Mouse (Mus musculus) T-helper 1 cell (primary cell): ENCODE results near the gene Map10.

ENCODE experiments used
- in situ Hi-C: fragments of 300-600 bp; cut with MboI, MseI; formaldehyde crosslinking; loops from one replicate; pipeline ENCODE4 v1.15.1; 2025; ENCODE audit warnings: high pct_unique_total_duplicates

The Map10 gene

GRCm38 (mm10) chr8:125670420-125670819 lies 802 bp downstream of the Map10 start:
- in situ Hi-C loops, result no loop called here

- in situ Hi-C loops, result no loop called here
Observed at GRCm38 (mm10) chr8:125670906-125671305, 1.3 kb downstream of the Map10 start.

- in situ Hi-C loops, result no loop called here
Observed at GRCm38 (mm10) chr8:125671371-125671770, 1.8 kb downstream of the Map10 start.

GRCm38 (mm10) chr8:125675796-125676195 lies 6.2 kb downstream of the Map10 start:
- in situ Hi-C loops, result no loop called here

DNA sequence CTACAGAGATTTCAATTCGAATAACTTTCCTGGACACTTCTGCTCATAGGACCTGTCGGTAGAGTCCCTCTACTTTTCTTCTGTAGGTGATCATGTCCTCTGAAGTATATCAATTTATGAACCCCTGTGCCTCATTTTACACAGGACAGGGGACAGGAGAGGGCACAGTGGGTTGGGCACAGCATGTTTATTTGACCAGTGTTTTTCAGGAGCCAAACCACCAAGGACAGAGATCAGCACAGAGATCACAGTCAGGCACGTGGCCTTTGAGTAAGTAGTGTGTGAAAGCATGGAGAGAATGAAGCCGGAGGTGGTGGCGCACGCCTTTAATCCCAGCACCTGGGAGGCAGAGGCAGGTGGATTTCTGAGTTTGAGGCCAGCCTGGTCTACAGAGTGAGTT lies 7.9 kb downstream of the Map10 start:
- in situ Hi-C loops, result no loop called here

DNA sequence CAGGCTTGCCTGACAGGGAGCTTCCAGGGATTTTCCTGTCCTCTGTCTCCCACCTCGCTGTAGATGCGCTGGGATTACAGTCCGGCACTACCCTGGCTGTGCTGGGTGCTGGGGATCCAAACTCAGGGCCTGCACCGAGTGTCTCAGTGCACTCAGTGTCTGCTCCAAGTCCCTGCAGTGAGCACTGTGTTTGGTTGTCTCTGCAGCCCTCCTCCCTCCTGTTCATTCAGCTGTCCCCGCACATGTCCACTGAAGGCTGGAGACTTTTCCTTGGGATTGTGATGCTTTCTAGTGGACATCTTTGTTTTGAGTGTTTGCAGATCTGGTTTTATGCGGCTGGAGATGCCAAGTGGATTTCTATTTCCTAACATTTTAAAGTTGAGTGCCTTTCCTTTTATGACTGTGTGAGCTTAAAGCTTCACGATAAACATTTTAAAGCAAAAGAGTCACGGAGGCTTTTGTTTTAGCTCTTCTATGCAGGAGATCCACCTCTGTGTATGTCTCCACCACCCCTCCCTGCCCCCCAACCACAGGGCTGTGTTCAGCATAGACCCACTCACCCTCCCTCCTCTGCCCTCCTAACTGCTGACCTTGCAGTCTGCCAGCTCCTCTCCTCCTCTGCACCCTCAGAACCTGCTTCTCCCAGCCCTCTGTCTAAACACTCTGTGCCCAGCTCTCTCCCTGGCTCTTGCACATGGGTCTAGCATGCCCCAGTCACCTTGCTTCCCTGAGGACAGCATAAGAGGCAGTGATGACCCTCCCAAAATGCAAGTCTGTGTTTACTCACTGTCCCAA lies 9.4 kb downstream of the Map10 start:
- in situ Hi-C loops, result no loop called here

GRCm38 (mm10) chr8:125680851-125681408 lies 11.3 kb downstream of the Map10 start:
- in situ Hi-C loops, result no loop called here

DNA sequence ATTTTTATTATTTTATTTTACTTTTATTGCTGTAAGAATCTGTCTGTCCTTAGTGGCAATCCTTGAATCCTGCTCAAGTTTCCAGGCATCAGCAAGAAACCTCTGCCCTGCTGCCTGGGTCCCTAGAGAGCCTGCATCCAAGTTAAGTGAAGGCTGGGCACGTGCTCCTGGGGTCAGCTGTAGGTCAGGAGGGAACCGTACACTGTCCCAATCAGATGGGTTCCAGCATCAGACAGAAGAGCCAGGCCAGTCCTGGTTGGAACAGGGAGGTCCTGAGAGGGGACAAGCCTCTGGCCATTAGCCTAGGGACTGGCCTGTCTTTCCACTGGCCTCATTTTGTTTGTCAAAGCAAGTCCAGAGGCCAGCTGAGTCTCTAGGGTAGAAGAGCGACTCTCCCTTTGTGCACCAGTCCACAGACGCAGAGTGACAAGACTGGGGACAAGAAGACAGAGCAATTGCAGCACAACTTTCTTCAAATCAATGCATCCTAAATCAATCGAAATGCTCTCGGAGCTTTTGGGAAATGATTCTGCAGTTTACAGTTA lies 15.7 kb downstream of the Map10 start:
- in situ Hi-C loops, result no loop called here

- in situ Hi-C loops, result no loop called here
Observed at GRCm38 (mm10) chr8:125686221-125686865, 16.7 kb downstream of the Map10 start.

DNA sequence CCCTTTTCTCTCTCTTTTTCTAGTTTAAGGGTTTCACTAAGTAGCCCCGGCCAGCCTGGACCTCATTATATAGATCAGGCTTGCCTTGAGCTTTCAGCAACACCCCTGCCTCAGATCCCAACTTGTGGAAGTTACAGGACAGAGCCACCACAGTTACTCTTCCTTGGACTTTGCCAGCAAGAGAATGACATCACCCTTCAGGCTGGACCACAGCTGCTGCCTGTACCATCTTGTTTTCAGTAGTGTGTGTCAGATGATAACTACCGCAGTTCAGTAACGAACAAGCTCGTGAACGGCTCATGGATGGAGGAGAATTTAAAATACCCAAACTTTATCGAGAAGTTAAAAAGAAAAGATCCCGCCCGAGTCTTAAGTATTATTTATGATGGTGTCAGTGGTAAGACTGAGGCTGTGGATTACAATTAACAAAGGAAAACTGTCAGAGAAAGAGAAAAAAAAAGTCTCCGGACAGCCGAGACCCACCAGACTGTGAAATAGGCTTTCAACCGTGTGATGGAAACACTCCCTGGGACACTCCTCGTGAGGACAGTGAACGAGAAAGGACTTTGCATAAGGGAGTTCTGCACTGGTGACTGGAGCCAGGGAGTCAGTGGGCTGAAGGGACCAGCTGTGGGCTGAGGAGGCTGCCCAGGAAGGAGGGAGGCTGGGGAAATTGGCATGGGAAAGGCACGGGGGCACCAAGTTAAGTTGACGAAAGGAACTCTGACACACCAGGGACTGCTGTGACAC lies 20.7 kb downstream of the Map10 start:
- in situ Hi-C loops, result loop anchor here (10.0 kb wide), 1 partner anchor 1226 kb away; no protein-coding TSS in a partner anchor

GRCm38 (mm10) chr8:125690961-125691360 lies 21.3 kb downstream of the Map10 start:
- in situ Hi-C loops, result loop anchor here (10.0 kb wide), 1 partner anchor 1226 kb away; no protein-coding TSS in a partner anchor

DNA sequence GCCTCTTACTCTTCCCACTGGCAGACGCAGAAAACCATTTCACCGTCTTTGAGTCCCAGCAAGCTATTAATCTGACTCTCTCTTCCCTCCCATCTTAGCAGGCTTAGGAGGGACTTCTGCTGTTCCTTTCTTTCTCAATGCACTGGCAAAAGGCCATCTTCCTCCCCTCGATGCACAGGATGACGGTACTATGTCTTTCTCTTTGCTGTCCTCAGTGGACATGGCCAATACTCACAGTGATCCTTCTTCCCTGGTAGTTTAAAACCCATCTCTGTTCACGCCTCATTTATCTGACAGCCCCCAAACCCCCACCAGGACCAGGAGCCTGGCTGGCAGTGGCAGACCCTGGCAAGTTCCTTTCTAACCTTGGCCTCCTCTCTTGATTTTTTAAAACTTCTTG lies 22.8 kb downstream of the Map10 start:
- in situ Hi-C loops, result loop anchor here (10.0 kb wide), 1 partner anchor 1228 kb away; no protein-coding TSS in a partner anchor

DNA sequence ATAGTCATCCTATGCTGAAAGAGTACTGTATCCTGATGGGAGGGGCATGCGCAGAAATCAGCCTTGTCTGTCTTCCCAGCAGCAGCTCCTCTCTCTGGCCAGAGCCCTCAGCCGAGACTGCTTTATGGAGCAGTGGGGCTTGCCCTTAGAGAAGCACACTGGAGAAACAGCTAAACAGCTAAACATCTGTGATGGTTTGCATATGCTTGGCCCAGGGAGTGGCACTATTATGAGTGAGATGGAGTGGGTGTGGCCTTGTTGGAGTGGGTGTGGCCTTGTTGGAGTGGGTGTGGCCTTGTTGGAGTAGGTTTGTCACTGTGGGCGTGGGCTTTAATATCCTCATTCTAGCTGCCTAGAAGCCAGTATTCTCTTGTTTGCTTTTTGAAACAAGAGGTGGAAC lies 23.6 kb downstream of the Map10 start:
- in situ Hi-C loops, result loop anchor here (10.0 kb wide), 1 partner anchor 1228 kb away; no protein-coding TSS in a partner anchor

- in situ Hi-C loops, result loop anchor here (10.0 kb wide), 1 partner anchor 1231 kb away; no protein-coding TSS in a partner anchor
Observed at GRCm38 (mm10) chr8:125695951-125696350, 26.3 kb downstream of the Map10 start.

GRCm38 (mm10) chr8:125699391-125700025 lies 29.9 kb downstream of the Map10 start:
- in situ Hi-C loops, result loop anchor here (10.0 kb wide), 1 partner anchor 1235 kb away; no protein-coding TSS in a partner anchor

DNA sequence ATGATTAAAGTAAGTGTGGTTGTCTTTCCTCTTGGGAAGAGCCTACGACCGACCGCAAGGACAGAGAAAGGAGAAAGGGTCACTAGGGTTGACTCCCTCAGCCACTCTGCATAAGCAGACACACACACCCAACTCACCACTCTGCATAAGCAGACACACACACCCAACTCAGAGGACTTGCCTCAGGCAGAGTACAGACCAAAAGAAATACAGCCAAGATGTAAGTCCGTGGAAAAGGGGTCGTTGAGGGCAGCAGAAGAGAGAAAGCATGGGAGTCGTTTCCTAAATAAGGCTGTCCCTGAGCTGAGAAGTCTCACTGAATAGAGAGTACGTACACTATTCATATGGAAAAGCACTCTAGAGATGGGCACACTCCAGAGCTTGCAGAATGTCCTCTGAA lies 30.8 kb downstream of the Map10 start:
- in situ Hi-C loops, result no loop called here

DNA sequence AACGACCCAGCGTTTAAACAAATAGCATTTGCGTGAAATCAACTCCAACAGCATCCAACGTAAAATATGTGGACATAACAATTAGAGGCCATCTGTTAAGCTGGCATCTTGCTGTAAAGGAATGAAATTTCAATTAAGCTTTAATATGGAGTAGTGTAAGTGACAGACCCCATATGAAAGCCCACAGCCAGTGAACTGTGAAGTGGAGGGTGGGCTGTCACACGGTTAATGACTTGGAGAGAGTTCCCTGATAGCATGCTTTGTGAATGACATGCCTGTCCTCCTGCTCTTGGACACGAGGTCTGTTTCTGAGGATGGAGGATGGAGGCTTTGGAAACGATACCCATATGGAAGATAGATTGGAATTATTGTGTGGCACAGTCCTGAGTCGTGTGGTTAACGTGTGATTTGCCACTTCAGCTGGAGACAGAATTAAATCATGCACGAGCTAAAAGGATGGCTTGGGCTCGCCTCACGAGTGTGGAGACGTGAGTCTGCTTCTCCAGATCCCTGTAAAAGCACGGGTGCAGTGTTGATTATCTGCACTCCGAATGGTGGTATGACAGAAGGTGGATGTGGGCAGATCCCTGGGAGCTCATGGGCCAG lies 33.4 kb downstream of the Map10 start:
- in situ Hi-C loops, result no loop called here

GRCm38 (mm10) chr8:125704434-125704833 lies 34.8 kb downstream of the Map10 start:
- in situ Hi-C loops, result no loop called here

DNA sequence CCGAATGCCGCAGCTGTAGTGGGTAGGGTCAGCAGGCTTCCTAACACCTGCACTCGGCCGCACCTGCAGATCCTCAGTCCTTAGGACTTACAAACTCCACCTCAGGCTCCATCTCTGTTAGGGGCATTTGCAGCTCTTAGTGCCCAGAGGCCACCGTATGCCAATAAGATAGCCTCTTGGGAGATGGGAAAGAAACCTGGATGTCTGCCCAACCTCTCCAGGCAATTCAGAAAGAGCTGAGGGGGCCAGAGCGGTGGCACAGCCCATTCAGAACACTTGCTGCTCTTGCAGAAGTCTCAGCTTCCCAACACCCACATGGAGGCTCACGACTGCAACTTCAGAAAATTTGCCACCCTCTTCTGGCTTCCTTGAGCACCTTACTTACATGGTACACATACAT lies 36.2 kb downstream of the Map10 start:
- in situ Hi-C loops, result no loop called here

- in situ Hi-C loops, result no loop called here
Observed at GRCm38 (mm10) chr8:125709171-125709570, 39.6 kb downstream of the Map10 start.

DNA sequence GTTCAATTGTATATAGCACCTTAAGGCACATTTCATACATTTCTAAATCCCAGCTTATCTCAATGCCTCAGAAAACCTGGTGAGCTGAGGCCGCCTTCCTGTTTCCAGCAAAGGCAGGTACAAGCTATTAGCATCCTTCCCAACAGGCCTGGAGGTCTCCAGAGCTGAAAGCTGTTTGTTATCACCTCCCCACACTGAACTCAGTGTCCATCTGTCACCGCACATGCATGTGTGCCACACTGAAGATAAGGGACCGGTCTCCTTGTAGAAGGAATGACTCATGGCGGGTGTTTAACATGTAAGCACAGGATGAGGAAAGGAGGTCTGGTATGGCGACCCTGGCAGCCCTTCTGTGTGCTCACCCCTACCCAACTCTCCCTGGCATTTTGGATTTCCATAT lies 41.9 kb downstream of the Map10 start:
- in situ Hi-C loops, result no loop called here
